Mouse (Mus musculus) bone marrow macrophage, adult 2 months (primary cell): ENCODE measurements around the gene Wdfy1.

ENCODE experiments used
- CTCF ChIP-seq: IDR thresholded peaks from 2 replicates; pipeline ENCODE4 v1.5.1; 2012; ENCODE audit warnings: low read depth, mild to moderate bottlenecking, low read length, moderate library complexity
- POLR2A ChIP-seq: IDR thresholded peaks from 2 replicates; pipeline ENCODE4 v1.6.1; 2012; ENCODE audit warnings: mild to moderate bottlenecking, low read depth, low read length, borderline replicate concordance

- no peak for TF ChIP-seq POLR2A
- TF ChIP-seq CTCF: no peak
Measured at GRCm38 (mm10) chr1:79822806-79823525, 47.0 kb upstream of the Wdfy1 start.
